Mouse (Mus musculus): ENCODE results near the gene Ppm1h.
"Not testable (repeated sequence)": the region's sequence is repeated elsewhere in the genome, so short reads cannot be mapped to it uniquely, and the experiment has no call there.

Ppm1h gene

GRCm38 (mm10) chr10:122931851-122932550, 253.4 kb downstream of the Ppm1h start:
- DNase-seq (ENCODE audit: low spot score), result no peak

DNA sequence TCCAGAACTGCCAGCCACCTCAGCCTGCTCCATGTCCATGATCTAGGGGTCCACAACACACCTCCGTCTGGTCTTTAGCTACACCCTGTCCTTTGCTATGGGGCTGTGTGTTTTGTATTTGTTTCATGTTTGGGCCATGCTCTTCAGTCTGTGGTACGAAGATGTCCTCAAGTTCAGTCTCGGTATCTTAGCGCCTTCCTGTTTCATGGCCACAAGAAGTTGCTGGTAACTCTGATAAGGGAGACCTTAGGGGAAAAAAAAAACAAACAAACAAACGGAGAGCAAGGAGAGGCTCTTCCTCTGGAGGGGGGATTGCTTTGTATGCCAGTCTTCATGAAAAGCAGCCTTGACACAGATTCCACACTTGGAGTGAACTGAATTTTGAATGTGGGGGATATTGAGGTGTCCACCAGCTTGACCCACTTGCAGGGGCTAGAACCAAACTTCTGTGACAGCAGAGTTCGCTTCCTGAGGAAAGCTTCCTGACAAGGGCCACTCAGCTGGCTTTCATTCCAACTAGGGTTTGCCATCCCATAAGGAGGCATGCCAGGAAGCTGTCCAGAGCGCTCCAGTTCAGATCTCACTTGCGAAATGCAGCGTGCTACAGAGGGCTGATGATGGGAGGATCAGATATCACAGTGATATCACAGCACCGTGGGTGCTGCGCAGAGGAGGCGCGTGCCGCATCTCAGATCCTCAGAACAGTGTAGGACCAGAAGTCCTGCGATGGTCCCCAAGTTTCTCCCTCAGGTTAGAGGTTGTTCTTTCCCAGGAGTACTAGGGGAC, 254.7 kb downstream of the Ppm1h start:
- no peak for DNase-seq (ENCODE audit: low spot score)

DNA sequence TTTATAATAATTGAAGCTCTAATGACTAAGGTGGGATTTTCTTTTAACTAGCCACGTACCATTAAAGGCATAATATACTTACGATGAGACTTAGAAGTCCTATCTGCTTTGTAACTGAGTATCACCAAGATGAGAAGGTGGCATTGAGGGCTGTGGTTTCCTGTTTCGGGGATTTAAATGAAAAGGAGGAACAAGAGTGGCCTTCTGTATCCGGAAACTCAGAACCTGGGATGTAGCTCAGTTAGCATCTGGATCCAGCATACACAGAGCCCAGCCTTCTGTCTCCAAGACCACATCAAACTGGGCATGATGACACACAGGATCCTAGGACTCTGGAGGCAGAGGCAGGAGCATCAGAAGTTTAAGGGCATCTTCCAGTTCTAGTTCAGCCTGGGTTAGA, 256.8 kb downstream of the Ppm1h start:
- DNase-seq (ENCODE audit: low spot score), result not testable (repeated sequence)

GRCm38 (mm10) chr10:122937380-122937779, 258.8 kb downstream of the Ppm1h start:
- DNase-seq (ENCODE audit: low spot score), result not testable (repeated sequence)

- no peak for DNase-seq (ENCODE audit: low spot score)
Observed at GRCm38 (mm10) chr10:122939546-122939945, 261.0 kb downstream of the Ppm1h start.

GRCm38 (mm10) chr10:122942771-122943170, 264.2 kb downstream of the Ppm1h start:
- DNase-seq (ENCODE audit: low spot score), result no peak

DNA sequence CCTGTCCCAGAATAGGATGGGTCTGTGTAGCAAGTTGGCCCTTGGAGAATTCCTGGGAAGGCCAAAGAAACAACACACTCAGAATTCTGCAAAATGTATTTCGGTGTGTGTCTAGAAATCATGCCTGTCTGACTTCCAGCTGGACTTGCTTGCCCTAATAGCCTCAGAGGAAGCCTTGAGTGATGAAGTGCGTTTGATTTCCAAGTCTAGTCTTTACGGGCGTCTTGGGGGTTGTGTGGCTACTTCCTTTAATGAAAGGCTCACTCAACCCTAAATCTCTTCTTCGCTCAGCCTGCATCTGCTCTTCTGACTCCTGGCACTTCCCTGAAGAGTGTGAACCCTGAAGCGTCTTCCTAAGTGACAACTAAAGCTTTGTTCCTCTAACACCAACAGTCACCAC, 265.3 kb downstream of the Ppm1h start:
- DNase-seq (ENCODE audit: low spot score), result no peak

GRCm38 (mm10) chr10:122944888-122945287, 266.3 kb downstream of the Ppm1h start:
- no peak for DNase-seq (ENCODE audit: low spot score)

- no peak for DNase-seq (ENCODE audit: low spot score)
Observed at GRCm38 (mm10) chr10:122950966-122951365, 272.4 kb downstream of the Ppm1h start.

DNA sequence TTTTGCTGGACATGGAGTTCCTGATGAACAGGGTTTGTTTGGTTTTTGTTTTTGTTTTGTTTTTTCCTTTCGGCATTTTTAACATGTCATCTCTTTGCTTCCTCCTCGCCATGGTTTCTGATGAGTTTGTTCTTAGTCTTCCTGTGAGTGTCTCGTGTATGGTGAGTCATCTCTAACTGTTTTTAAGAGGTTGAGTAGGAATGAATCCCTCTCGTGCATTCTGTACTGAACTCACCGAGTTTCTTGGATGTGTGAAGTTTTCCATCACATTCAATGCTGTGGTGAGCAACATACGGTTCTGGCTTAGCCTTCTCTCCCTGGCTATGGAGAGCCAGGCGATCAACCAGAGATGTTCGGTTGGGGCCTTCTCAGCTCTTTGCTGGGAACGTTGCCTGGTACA, 275.0 kb downstream of the Ppm1h start:
- no peak for DNase-seq (ENCODE audit: low spot score)

DNA sequence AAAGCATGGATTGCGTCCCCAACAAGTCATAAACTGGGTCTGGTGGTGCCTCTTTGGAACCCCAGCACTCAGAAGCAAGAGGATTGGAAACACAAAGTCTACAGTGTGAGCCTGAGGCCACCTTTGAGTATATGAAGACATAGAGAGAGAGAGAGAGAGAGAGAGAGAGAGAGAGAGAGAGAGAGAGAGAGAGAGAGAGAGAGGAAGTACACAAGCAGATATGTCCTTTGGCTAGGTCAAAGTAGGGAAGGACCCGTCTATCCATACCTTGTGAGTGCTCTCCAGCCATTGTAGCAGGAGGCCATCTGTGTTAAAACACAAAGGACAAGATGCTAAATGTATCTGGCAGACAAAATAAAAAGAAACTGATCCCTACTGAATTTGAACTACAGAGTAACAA, 279.4 kb downstream of the Ppm1h start:
- no peak for DNase-seq (ENCODE audit: low spot score)

DNA sequence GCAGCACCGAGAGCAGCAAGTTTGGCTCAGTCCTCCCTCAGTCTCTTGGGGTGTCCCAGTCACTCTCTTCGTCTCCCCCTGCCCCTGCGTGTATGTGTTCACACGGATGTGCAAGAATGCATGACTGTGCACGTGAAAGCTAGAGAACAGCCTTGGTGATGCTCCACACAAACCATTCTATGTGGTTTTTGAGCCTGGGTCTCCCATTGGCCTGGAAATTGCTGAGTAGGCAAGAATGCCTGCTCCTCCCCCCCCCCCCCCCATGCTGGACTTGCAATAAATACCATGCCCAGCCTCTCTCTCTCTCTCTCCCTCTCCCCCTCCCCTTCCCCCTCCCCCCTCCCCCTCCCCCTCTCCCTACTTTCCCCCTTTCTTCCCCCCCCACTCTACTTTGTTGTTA, 280.1 kb downstream of the Ppm1h start:
- no peak for DNase-seq (ENCODE audit: low spot score)

DNA sequence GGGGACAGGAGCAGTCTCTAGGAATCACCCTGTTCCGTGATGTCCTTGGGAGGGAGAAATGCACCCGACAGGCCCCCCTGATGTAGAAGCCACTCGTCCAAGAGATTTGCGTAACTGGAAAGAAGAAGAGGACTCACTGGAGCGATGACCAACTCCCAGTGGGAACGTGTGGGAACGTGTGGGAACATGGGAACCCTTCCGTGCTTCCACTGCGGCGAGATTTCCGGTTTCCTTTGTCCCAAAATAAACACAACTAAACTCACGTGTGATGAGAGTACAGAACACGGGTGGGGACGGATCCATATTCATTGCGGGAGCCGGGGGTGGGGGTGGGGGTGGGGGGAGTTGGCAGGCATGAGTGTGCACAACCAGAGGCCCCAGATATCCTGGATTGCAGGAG, 281.7 kb downstream of the Ppm1h start:
- no peak for DNase-seq (ENCODE audit: low spot score)

- DNase-seq (ENCODE audit: low spot score), result no peak
Observed at GRCm38 (mm10) chr10:122960738-122961137, 282.2 kb downstream of the Ppm1h start.

- DNase-seq (ENCODE audit: low spot score), result no peak
Observed at GRCm38 (mm10) chr10:122961494-122961893, 282.9 kb downstream of the Ppm1h start.

- DNase-seq (ENCODE audit: low spot score), result no peak
Observed at GRCm38 (mm10) chr10:122962651-122963050, 284.1 kb downstream of the Ppm1h start.

DNA sequence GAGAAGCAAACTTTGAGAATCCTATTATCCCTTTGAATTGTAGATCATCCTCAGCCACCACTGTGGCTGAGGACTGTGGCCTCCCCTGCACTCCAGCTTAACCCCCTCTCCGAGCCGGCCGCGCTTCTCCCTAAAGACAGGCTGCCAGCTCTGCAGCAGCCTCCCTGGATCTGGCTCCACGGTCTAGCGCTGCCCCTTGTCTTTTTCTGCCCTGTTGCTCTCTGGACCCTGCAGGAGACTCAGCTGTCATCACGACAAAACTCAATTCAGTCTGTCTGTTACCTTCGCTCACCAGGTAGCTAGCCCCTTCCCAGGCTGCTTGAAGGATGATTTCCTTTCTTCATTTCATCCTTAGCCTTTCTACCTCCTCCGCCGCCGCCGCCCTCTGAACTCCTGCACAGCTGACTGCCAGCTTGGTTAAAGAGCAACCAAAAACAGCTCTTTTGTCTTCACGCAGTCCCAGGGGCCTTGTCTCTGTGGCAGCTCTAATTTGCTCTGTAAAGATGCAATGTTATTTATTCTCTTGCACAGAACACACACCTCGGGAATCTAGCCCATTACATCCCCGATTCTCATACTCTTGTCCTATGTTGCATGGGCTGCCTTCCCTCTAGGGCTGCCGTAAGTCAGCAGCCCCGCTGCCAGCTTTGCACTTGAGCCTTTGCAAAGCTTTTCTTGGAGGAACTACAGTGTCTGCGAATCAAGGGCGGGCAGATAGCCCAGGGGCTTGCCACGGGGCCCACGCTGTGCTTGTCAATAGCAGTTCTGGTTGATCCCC, 285.1 kb downstream of the Ppm1h start:
- DNase-seq (ENCODE audit: low spot score), result no peak

- DNase-seq (ENCODE audit: low spot score), result no peak
Observed at GRCm38 (mm10) chr10:122964241-122964636, 285.7 kb downstream of the Ppm1h start.

- DNase-seq (ENCODE audit: low spot score), result not testable (repeated sequence)
Observed at GRCm38 (mm10) chr10:122965650-122966049, 287.1 kb downstream of the Ppm1h start.

GRCm38 (mm10) chr10:122966421-122966820, 287.9 kb downstream of the Ppm1h start:
- DNase-seq (ENCODE audit: low spot score), result no peak

- DNase-seq (ENCODE audit: low spot score), result no peak
Observed at GRCm38 (mm10) chr10:122970188-122970587, 291.6 kb downstream of the Ppm1h start.

DNA sequence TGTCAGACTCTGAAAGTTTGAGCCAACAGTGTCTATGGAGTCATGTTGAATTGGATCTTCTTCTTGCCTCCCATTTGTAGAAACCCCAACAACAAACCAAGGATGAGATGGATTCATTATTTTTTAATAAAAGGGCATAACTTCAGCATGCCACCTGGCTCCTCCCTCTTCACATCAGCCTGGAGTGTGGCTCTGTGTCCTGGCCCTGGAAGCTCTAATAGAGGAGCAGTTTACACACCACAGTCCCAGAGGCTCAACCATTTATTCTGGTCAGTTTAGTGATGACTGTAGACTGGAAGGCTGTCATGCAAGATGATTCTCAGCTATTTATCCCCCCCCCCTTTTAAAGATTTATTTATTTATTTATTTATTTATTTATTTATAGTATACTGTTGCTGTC, 294.7 kb downstream of the Ppm1h start:
- DNase-seq (ENCODE audit: low spot score), result no peak

GRCm38 (mm10) chr10:122976038-122976437, 297.5 kb downstream of the Ppm1h start:
- DNase-seq (ENCODE audit: low spot score), result no peak
